Mouse (Mus musculus) midbrain, embryonic 16.5 days (tissue): ENCODE data around the gene Foxo3. TPM values are rescaled to one million over a fixed set of nuclear protein-coding genes. Genes with fewer than 3 reads are reported as not detected.

Source experiments
- ATAC-seq: fragments of 200-750 bp; cut with Nextera tagmentation; 2 replicates; pipeline ENCODE4 v1.8.0; 2017; ENCODE audit warnings: moderate TSS enrichment
- H3K27ac ChIP-seq: fragments of 300-500 bp; sonication (generic); 2 replicates; pipeline ENCODE4 v1.5.1; 2014; ENCODE audit warnings: mild to moderate bottlenecking, low read length, mixed read lengths
- H3K27me3 ChIP-seq: fragments of 300-500 bp; sonication (generic); 2 replicates; pipeline ENCODE4 v1.6.1; 2014; ENCODE audit warnings: low read depth, low read length, mixed read lengths; ENCODE audit not compliant: control insufficient read depth, insufficient read depth
- H3K36me3 ChIP-seq: fragments of 300-500 bp; sonication (generic); 2 replicates; pipeline ENCODE4 v1.6.1; 2014; ENCODE audit warnings: mild to moderate bottlenecking, low read length, moderate library complexity, mixed read lengths; ENCODE audit not compliant: control insufficient read depth, insufficient read depth
- H3K4me1 ChIP-seq: fragments of 300-500 bp; sonication (generic); 2 replicates; pipeline ENCODE4 v1.6.1; 2014; ENCODE audit warnings: mild to moderate bottlenecking, low read length, mixed read lengths; ENCODE audit not compliant: control insufficient read depth, insufficient read depth
- H3K4me2 ChIP-seq: fragments of 300-500 bp; sonication (generic); 2 replicates; pipeline ENCODE4 v1.6.1; 2014; ENCODE audit warnings: mild to moderate bottlenecking, low read length, mixed read lengths
- H3K4me3 ChIP-seq: fragments of 300-500 bp; sonication (generic); 2 replicates; pipeline ENCODE4 v1.5.1; 2014; ENCODE audit warnings: low read depth, mild to moderate bottlenecking, low read length, moderate library complexity, mixed read lengths
- H3K9ac ChIP-seq: fragments of 300-500 bp; sonication (generic); 2 replicates; pipeline ENCODE4 v1.6.1; 2014; ENCODE audit warnings: low read depth, low read length, mixed read lengths
- H3K9me3 ChIP-seq: fragments of 300-500 bp; sonication (generic); replicated peaks from 2 replicates; pipeline ENCODE4 v1.6.1; 2014; ENCODE audit warnings: mild to moderate bottlenecking, low read length, mixed read lengths; ENCODE audit not compliant: control insufficient read depth, poor library complexity, severe bottlenecking
- WGBS: fragments of 180-500 bp; shearing (Covaris S2); extraction: QIAGEN DNeasy Blood & Tissue Kit; methylation state at CpG from one replicate; pipeline ENCODE4 v1.1.7; 2014; 5-methylcytosine and 5-hydroxymethylcytosine counted together
- polyA plus RNA-seq: library from polyadenylated mRNA; unstranded; fragments of >200 nt; fragmentation: Nextera tagmentation; extraction: Ambion mirVana; gene quantifications from 2 replicates; pipeline ENCODE4 v1.2.1, GENCODE M21; 2015

The Foxo3 gene
- polyA plus RNA-seq, 1 experiment from 2014 or later = 3.8 TPM

DNA sequence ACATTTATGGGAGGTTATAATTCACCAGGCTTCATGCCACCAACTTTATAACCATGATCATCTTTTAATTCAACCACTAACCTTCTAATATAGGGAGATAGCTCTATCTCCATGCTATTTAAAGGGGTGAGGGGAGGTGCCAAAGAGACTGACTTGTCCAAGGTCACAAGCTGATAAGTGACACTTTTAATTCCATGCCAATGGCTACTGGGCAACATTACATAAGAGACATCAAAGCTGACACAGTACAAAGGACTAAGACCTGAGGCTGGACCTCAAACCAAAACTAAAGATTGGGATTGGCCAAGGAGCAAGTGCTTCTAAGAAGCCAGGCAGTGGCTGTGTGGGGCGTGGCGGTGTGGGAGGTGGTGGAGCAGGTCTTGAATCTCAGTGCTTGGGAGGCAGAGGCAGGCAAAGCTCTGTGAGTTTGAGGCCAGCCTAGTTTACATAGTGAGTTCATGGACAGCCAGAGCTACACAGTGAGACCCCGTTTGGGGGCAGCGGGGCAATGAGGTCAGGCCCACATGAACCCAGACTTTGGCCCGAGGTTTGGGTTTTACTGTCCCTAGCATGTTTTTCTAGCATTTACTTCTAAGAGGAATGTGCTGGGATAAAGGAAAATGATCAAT is 46.0 kb downstream of the Foxo3 start:
- Histone ChIP-seq H3K27me3 (no peaks in the 10 kb centered on the region), H3K27ac (no peak overlapping the region), H3K4me2 (no peak overlapping the region), H3K36me3 (no peaks in the 10 kb centered on the region), H3K4me1 (0 out of 2 replicates have a peak, but pooled peaks cover 8% of the 10 kb centered on the region), H3K9ac (no peak overlapping the region), H3K9me3 (no peaks in the 10 kb centered on the region), H3K4me3 (no peak overlapping the region)
- WGBS = 95% methylated on average over 5 of the region's 5 CpGs
- no peak for ATAC-seq

GRCm38 (mm10) chr10:42227751-42228241 is 48.8 kb downstream of the Foxo3 start:
- no peaks in the 10 kb centered on the region for H3K27me3 ChIP-seq
- no peak overlapping the region for H3K4me3 ChIP-seq
- H3K36me3 ChIP-seq = no peaks in the 10 kb centered on the region
- H3K9me3 ChIP-seq = no peaks in the 10 kb centered on the region
- H3K27ac ChIP-seq = no peak overlapping the region
- no peak overlapping the region for H3K9ac ChIP-seq
- WGBS = 73% methylated on average over 4 of the region's 4 CpGs
- H3K4me2 ChIP-seq = no peak overlapping the region
- no peak for ATAC-seq
- H3K4me1 ChIP-seq = 0 out of 2 replicates have a peak, but pooled peaks cover 8% of the 10 kb centered on the region

- Histone ChIP-seq H3K9me3 (no peaks in the 10 kb centered on the region), H3K4me2 (no peak overlapping the region), H3K27ac (no peak overlapping the region), H3K27me3 (no peaks in the 10 kb centered on the region), H3K36me3 (no peaks in the 10 kb centered on the region), H3K9ac (no peak overlapping the region), H3K4me1 (0 out of 2 replicates have a peak, but pooled peaks cover 7% of the 10 kb centered on the region), H3K4me3 (no peak overlapping the region)
- ATAC-seq = no peak
- 94% methylated on average over 15 of the region's 15 CpGs for WGBS
Observed at GRCm38 (mm10) chr10:42226176-42226575, 50.4 kb downstream of the Foxo3 start.

- no peak overlapping the region for H3K4me2 ChIP-seq
- H3K9me3 ChIP-seq = no peaks in the 10 kb centered on the region
- no peaks in the 10 kb centered on the region for H3K27me3 ChIP-seq
- H3K4me3 ChIP-seq = no peak overlapping the region
- H3K4me1 ChIP-seq = peaks cover 11% of the 10 kb centered on the region; the same call in 1 of the 2 replicates
- no peak overlapping the region for H3K9ac ChIP-seq
- H3K36me3 ChIP-seq = no peaks in the 10 kb centered on the region
- WGBS = 93% methylated on average over 18 of the region's 18 CpGs
- no peak for ATAC-seq
- H3K27ac ChIP-seq = no peak overlapping the region
Observed at GRCm38 (mm10) chr10:42225184-42225935, 51.2 kb downstream of the Foxo3 start.

- 73% methylated on average over 11 of the region's 11 CpGs for WGBS
- peaks cover 6% of the 10 kb centered on the region; the same call in 1 of the 2 replicates for H3K4me1 ChIP-seq
- ATAC-seq = no peak; the same call in 1 of the 2 replicates
- no peak overlapping the region for H3K27ac ChIP-seq
- H3K4me2 ChIP-seq = no peak overlapping the region
- H3K27me3 ChIP-seq = no peaks in the 10 kb centered on the region
- H3K36me3 ChIP-seq = no peaks in the 10 kb centered on the region
- H3K9me3 ChIP-seq = no peaks in the 10 kb centered on the region
- no peak overlapping the region for H3K9ac ChIP-seq
- H3K4me3 ChIP-seq = no peak overlapping the region
Observed at GRCm38 (mm10) chr10:42221996-42222395, 54.6 kb downstream of the Foxo3 start.

DNA sequence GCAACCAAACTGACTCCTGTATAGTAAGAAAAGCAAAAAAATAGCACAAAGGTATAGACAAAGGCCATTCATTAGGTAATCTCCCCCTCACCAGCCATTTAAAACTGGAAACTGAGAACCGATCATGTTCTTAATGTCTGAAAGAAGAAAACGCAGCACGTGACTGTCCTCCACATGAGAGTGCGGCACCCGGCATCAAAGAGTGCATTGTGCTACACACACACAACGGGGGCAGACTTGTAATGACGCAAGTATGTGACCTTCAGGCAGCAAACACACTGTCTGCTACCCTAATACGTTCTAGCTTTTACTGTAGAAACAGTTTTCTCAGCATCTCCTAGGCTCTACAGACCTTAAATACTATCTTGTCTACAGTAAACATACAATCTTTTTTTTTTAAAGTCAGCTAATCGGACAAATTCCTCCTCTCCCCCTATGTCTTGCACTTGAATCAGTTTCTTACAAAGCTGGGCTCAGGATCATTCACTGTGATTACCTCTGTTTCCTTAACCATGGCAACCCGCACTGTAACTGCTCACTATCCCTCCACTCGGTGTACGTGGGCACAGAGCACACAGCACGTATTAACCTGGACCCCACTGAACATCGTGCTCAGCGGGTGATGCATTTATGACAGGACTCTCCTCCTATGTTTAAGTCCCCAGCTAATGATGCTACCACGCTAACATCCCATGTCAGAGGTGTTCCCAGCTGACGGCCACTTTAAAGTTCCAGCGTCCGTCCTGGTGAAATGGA is 55.2 kb downstream of the Foxo3 start:
- H3K27ac ChIP-seq = no peak overlapping the region
- ATAC-seq = 0 out of 2 replicates have a peak, but pooled peaks have one; percentile 20
- H3K4me1 ChIP-seq = peaks cover 6% of the 10 kb centered on the region; the same call in 1 of the 2 replicates
- H3K4me3 ChIP-seq = no peak overlapping the region
- 63% methylated on average over 19 of the region's 19 CpGs for WGBS
- H3K36me3 ChIP-seq = no peaks in the 10 kb centered on the region
- no peaks in the 10 kb centered on the region for H3K9me3 ChIP-seq
- no peak overlapping the region for H3K9ac ChIP-seq
- H3K27me3 ChIP-seq = no peaks in the 10 kb centered on the region
- no peak overlapping the region for H3K4me2 ChIP-seq

DNA sequence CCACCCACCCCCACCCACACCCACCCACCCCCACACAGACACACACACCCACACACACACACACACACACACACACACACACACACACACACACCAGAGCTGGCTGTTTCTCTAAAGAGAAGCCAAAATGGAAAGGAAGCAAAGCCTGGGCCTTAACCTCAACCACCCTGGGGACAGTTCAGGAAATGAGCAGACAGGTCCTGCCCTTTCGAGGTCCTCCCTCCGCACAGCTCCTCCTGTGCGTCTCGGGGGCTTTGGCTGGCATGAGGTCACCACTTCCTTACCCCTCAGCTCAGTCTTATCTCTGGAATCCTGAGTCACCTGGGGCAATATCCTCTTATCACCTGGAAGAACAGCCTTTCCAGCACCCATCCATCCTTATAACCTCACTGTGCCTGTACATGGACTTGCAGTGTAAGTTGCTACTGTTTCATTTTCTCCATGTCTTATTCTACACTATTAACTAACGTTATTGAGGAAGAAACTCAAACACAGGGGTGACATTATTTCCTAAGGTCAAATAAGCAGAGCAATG is 56.1 kb downstream of the Foxo3 start:
- H3K4me2 ChIP-seq = no peak overlapping the region
- ATAC-seq = no peak
- H3K4me3 ChIP-seq = no peak overlapping the region
- no peaks in the 10 kb centered on the region for H3K27me3 ChIP-seq
- no peak overlapping the region for H3K9ac ChIP-seq
- no peaks in the 10 kb centered on the region for H3K36me3 ChIP-seq
- no peak overlapping the region for H3K27ac ChIP-seq
- H3K4me1 ChIP-seq = peaks cover 6% of the 10 kb centered on the region; the same call in 1 of the 2 replicates
- no peaks in the 10 kb centered on the region for H3K9me3 ChIP-seq
- WGBS = 88% methylated on average over 5 of the region's 5 CpGs

- H3K36me3 ChIP-seq = no peaks in the 10 kb centered on the region
- no peak for ATAC-seq
- peaks cover 2% of the 10 kb centered on the region; the same call in 1 of the 2 replicates for H3K9me3 ChIP-seq
- H3K4me1 ChIP-seq = peaks cover 8% of the 10 kb centered on the region; the same call in 1 of the 2 replicates
- H3K27me3 ChIP-seq = no peaks in the 10 kb centered on the region
- no peak overlapping the region for H3K4me2 ChIP-seq
- WGBS = 82% methylated on average over 7 of the region's 7 CpGs
- no peak overlapping the region for H3K27ac ChIP-seq
- no peak overlapping the region for H3K9ac ChIP-seq
- H3K4me3 ChIP-seq = no peak overlapping the region
Observed at GRCm38 (mm10) chr10:42211407-42211806, 65.1 kb downstream of the Foxo3 start.
